Comparison of ENCODE assay signal across 30 mouse cellular contexts in the genomic region with DNA sequence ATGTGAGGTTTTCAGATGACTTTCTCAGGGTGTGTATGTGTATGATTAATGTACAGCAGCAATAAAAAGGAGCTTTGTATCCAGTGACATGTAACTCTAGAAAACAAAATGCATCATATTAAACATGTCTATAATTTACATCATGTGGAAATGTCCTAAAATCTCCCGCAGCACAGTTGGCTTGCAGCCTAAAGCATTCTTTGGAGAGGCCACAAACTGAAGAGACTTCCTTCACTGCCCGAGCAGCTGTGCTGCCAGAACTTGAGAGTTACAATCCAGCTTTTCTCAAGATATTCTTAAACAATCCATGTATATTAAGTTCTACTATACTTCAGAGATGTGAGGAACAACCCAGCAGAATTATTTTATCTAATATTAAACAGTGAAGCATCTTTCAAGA.
"Had no signal": no experiment of that assay in that cellular context is flagged by ENCODE, and none has a peak within 500 bp of the region (broad histone marks: within the 10 kb centered on the region; RNA-seq: fewer than 3 reads in every experiment).

No protein-coding gene starts in this region.

- H3K27ac ChIP-seq: heart, embryonic 10.5 days; heart, embryonic 13.5 days; heart, embryonic 15.5 days; hindbrain, embryonic 10.5 days; hindbrain, embryonic 12.5 days; hindbrain, embryonic 13.5 days; hindbrain, embryonic 14.5 days; hindbrain, embryonic 15.5 days; hindbrain, postnatal 0 days; intestine, embryonic 15.5 days; kidney, embryonic 15.5 days; layer of hippocampus, adult 2 months; left cerebral cortex, adult 2 months had no signal

- H3K4me1 ChIP-seq: heart, embryonic 10.5 days; heart, embryonic 12.5 days; heart, embryonic 13.5 days; heart, embryonic 15.5 days; hindbrain, embryonic 10.5 days; hindbrain, embryonic 12.5 days; hindbrain, embryonic 13.5 days; hindbrain, embryonic 15.5 days; intestine, embryonic 15.5 days; kidney, embryonic 15.5 days had no signal

- H3K36me3 ChIP-seq: heart, embryonic 10.5 days; heart, embryonic 12.5 days; heart, embryonic 13.5 days; heart, embryonic 15.5 days; hindbrain, embryonic 10.5 days; hindbrain, embryonic 12.5 days; hindbrain, embryonic 13.5 days; hindbrain, embryonic 15.5 days; intestine, embryonic 15.5 days; kidney, embryonic 15.5 days had no signal

- H3K27me3 ChIP-seq: heart, embryonic 12.5 days; heart, embryonic 13.5 days; heart, embryonic 15.5 days; hindbrain, embryonic 12.5 days; hindbrain, embryonic 13.5 days; hindbrain, embryonic 15.5 days; intestine, embryonic 15.5 days; kidney, embryonic 15.5 days had no signal

- ATAC-seq: hindbrain, embryonic 16.5 days; hindbrain, postnatal 0 days; inflammation-experienced regulatory T-cells, adult 6 months; intestine, embryonic 15.5 days; intestine, embryonic 16.5 days; intestine, postnatal 0 days had no signal

- H3K9me3 ChIP-seq: heart, embryonic 10.5 days; heart, embryonic 12.5 days; heart, embryonic 13.5 days; heart, embryonic 15.5 days; hindbrain, embryonic 10.5 days; hindbrain, embryonic 12.5 days; hindbrain, embryonic 13.5 days; hindbrain, embryonic 15.5 days; intestine, embryonic 15.5 days; kidney, embryonic 15.5 days had no signal

- H3K4me2 ChIP-seq: heart, embryonic 11.5 days; heart, embryonic 12.5 days; heart, embryonic 13.5 days; heart, embryonic 15.5 days; hindbrain, embryonic 12.5 days; hindbrain, embryonic 13.5 days; hindbrain, embryonic 14.5 days; hindbrain, embryonic 15.5 days; intestine, embryonic 15.5 days; kidney, embryonic 15.5 days had no signal

- H3K9ac ChIP-seq: heart, embryonic 12.5 days; heart, embryonic 13.5 days; heart, embryonic 15.5 days; hindbrain, embryonic 12.5 days; hindbrain, embryonic 13.5 days; hindbrain, embryonic 14.5 days; hindbrain, embryonic 15.5 days; intestine, embryonic 15.5 days; kidney, embryonic 15.5 days had no signal

- DNase-seq: heart, postnatal 10 days; heart, postnatal 14 days; heart, postnatal 36 days; heart, postnatal 4 days; kidney, adult 11 months; kidney, adult 18-20 months; kidney, adult 9 months; kidney, postnatal 10 days; kidney, postnatal 36 days; layer of hippocampus, adult 9-11 months; layer of hippocampus, postnatal 36 days had no signal

- H3K4me3 ChIP-seq: heart, embryonic 10.5 days; heart, embryonic 12.5 days; heart, embryonic 13.5 days; heart, embryonic 15.5 days; hindbrain, embryonic 10.5 days; hindbrain, embryonic 12.5 days; hindbrain, embryonic 13.5 days; hindbrain, embryonic 15.5 days; intestine, embryonic 15.5 days; kidney, embryonic 15.5 days; layer of hippocampus, adult 2 months; left cerebral cortex, adult 2 months had no signal
